Mouse (Mus musculus) liver, embryonic 14.5 days (tissue): ENCODE results near the gene Med24.

Experiments used
- CTCF ChIP-seq: IDR thresholded peaks from 2 replicates; pipeline ENCODE4 v1.5.1; 2016; ENCODE audit warnings: antibody characterized with exemption, low read depth, control low read depth
- EP300 ChIP-seq: IDR thresholded peaks from 2 replicates; pipeline ENCODE4 v1.6.1; 2016; ENCODE audit warnings: antibody characterized with exemption, low read depth

DNA sequence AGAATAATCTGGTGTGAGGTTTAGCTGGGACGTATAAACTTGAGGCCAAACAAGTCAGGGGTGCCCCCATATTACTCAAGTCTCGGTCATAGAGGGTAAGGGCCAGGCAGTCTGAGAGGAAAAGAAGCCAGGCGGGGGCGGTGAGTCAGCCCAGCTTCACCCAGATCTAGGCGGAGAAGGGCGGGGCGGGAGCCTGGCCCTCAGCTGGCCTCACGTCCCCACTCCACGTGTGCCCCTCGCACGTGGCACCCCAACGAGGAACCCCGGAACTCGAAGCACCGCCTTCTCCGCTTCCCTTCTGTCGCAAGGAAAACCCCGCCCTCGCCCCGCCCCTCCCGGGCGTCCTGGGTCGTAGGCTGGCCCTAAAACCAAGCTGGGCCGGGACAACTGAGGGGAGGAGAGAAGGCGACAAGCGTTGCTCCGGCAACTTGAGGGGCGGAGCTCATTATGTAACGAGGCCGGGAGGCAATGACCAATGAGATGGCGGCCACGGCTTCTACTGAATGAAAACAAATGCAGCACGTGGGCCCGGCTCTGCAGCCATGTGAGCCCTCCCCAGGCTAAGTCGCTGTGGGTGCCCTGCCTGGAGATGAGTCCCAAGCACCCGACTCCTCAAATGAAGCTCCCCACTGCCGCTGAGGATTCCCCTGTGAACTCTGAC is 44.5 kb upstream of the Med24 start:
- 0 out of 2 replicates have a peak, but pooled peaks have one; percentile 8 for TF ChIP-seq CTCF
- no peak for TF ChIP-seq EP300
